Mouse (Mus musculus) adrenal gland, adult (tissue): ENCODE measurements around the gene Sdhaf4.

Experiments used
- DNase-seq, 2 experiments: peaks; one replicate each; pipeline ENCODE4 v3.0.0; 2022 to 2023; ENCODE audit warnings: low spot score in 1 of 2; ENCODE audit not compliant: inconsistent age in 2 of 2

Gene Sdhaf4

GRCm38 (mm10) chr1:23958101-23958500 is 47.4 kb downstream of the Sdhaf4 start:
- DNase-seq, result no peak

- no peak for DNase-seq
Measured at GRCm38 (mm10) chr1:23955539-23955938, 49.9 kb downstream of the Sdhaf4 start.

- no peak for DNase-seq
Measured at GRCm38 (mm10) chr1:23953921-23954320, 51.5 kb downstream of the Sdhaf4 start.

- no peak for DNase-seq
Measured at GRCm38 (mm10) chr1:23948778-23949699, 56.4 kb downstream of the Sdhaf4 start.

- DNase-seq, result no peak
Measured at GRCm38 (mm10) chr1:23948290-23948689, 57.2 kb downstream of the Sdhaf4 start.
